Mouse (Mus musculus): Measurements from ENCODE around the gene Nedd8.

Nedd8 gene

GRCm38 (mm10) chr14:55671833-55672740 is at the start of gene Nedd8, which contains the start of gene Gmpr2:
Gene Nedd8, minus strand, starts transcription at chr14:55672124.
Gene Gmpr2, plus strand, starts transcription at chr14:55671941.
- peak; percentile 95 for DNase-seq (ENCODE audit: low spot score in 2 of 2)

- no peak for DNase-seq (ENCODE audit: low spot score in 2 of 2)
Observed at GRCm38 (mm10) chr14:55721076-55721475, 49.2 kb upstream of the Nedd8 start.

DNA sequence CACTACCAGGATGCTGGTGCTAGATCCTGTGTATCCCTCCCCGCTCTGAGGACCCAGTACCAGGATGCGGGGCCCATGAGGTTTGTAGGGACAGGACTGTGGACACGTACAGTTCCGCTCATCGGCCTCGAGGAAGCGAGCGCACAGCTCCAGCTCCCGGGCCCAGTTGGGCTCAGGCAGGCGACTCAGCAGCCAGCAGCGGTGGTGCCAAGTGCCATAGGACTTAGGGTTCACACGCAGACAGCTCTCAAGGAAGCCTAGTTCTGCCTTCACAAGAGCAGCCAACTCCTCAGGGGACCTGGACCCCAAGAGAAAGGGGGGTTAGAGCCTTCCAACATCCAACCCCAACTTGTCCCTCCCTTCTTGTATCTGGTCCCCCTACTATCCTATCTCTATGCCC is 48.7 kb upstream of the Nedd8 start:
- DNase-seq (ENCODE audit: low spot score in 2 of 2): no peak

DNA sequence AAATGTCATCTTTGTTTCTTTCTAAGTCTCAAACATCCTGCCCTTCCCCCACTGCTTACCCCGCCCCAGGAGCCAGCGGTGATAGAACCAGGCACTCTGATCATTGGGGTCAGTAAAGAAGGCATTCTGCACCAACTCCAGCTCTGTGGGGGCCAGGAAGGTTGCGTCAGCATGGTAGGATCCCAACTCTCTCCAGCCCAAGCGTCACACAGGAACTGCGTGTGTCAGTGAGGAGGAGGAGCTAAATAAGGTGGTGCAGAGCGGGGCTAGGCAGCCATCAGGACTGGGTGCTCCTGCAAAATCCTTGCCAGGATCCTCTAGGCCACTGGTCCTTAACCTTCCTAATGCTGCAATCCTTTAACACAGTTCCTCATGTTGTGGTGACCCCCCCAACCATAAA is 47.8 kb upstream of the Nedd8 start:
- no peak for DNase-seq (ENCODE audit: low spot score in 2 of 2)

- DNase-seq (ENCODE audit: low spot score in 2 of 2): no peak
Observed at GRCm38 (mm10) chr14:55716884-55717283, 45.0 kb upstream of the Nedd8 start.

GRCm38 (mm10) chr14:55716271-55716670 is 44.3 kb upstream of the Nedd8 start:
- DNase-seq (ENCODE audit: low spot score in 2 of 2): no peak

DNA sequence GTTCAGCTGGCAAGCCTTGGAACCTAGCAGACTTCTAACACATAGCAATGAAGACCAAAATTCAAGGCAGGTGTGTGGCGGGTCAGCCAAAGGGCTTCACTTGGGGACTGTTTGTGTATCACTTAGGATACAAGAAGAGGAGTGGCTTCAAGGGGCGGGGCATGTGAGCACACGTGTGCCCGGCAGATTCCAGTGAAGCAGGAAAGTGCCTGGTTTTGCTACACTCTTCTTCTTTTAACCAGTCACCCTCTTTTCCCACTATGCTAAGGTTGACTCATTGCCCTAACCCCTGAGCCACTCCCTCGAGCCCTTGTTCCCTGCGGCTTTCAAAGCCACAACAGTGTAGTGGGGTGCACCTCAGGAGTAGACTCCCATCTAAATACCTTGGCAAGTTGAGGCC is 43.0 kb upstream of the Nedd8 start:
- no peak for DNase-seq (ENCODE audit: low spot score in 2 of 2)

GRCm38 (mm10) chr14:55713729-55714122 is 41.8 kb upstream of the Nedd8 start, which contains the start of gene Tgm1:
Gene Tgm1, minus strand, starts transcription at chr14:55713926.
- no peak for DNase-seq (ENCODE audit: low spot score in 2 of 2)

- DNase-seq (ENCODE audit: low spot score in 2 of 2): peak; percentile 40 to 43
Observed at GRCm38 (mm10) chr14:55713007-55713728, 41.2 kb upstream of the Nedd8 start.

- DNase-seq (ENCODE audit: low spot score in 2 of 2): no peak
Observed at GRCm38 (mm10) chr14:55711786-55712185, 39.9 kb upstream of the Nedd8 start.

DNA sequence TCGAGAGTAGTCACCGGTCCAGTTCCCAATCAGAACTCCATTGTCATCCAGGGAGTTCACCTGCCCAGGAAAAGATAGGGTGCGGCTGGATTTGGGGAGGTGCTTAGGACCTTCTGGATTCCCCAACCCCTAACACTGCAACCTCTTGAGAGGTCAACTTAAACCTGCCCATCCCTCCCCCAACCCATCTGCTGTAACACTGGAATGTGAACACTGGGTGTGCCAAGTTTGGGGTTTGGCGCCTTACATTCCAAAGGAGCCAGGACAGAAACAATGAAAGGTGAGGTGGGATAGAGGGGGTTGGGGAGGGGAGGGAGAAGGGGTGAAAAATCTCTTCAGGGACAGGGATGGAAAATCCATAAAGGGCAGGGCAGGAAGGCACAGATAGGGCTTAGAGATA is 37.6 kb upstream of the Nedd8 start:
- DNase-seq (ENCODE audit: low spot score in 2 of 2): no peak

DNA sequence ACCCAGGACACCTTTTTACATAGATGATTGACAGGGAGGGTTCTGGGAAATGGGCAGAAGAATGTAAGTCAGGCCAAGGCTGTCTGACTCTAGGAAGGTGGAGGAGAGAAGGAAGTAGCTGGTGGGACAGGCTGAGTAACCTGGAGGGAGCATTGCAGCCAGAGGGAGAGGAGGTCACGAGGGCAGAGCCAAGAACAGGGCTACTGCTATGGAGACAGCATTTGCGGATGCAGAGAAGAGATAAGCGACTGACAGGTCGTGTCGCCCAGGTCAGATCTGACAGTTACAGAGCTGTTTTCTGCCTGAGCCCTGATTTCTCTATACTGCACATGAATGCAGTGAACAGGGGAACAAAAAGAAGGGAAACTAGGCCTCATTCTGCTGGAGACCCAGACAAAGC is 35.5 kb upstream of the Nedd8 start:
- no peak for DNase-seq (ENCODE audit: low spot score in 2 of 2)

GRCm38 (mm10) chr14:55706051-55706600 is 34.2 kb upstream of the Nedd8 start:
- DNase-seq (ENCODE audit: low spot score in 2 of 2): no peak

- no peak for DNase-seq (ENCODE audit: low spot score in 2 of 2)
Observed at GRCm38 (mm10) chr14:55702761-55703160, 30.8 kb upstream of the Nedd8 start.

- no peak for DNase-seq (ENCODE audit: low spot score in 2 of 2)
Observed at GRCm38 (mm10) chr14:55701131-55701530, 29.2 kb upstream of the Nedd8 start.

- DNase-seq (ENCODE audit: low spot score in 2 of 2): no peak
Observed at GRCm38 (mm10) chr14:55697226-55697625, 25.3 kb upstream of the Nedd8 start.

GRCm38 (mm10) chr14:55689433-55689832 is 17.5 kb upstream of the Nedd8 start:
- no peak for DNase-seq (ENCODE audit: low spot score in 2 of 2)

- DNase-seq (ENCODE audit: low spot score in 2 of 2): no peak
Observed at GRCm38 (mm10) chr14:55682118-55682493, 10.2 kb upstream of the Nedd8 start.

- peak; percentile 93 for DNase-seq (ENCODE audit: low spot score in 2 of 2)
Observed at GRCm38 (mm10) chr14:55681160-55682117, 9.5 kb upstream of the Nedd8 start, which contains the start of gene Tinf2. Gene Tinf2, minus strand, starts transcription at chr14:55681820.

DNA sequence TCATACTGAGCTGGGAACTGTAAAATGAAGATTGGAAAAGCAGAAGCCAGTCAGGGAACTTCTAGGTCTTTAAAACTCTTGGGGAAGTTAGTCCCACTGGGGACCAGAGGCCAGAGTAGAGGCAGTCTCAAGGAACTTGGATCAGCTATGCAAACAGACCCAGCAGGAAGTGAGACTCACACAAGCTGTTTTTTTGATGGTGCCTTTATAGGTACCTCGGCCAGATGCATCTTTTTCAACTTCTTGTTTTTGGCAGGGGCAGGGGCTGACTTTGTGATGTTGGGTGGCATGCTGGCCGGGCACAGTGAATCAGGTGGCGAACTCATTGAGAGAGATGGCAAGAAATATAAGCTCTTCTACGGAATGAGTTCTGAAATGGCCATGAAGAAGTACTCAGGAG is 5.7 kb upstream of the Nedd8 start:
- DNase-seq (ENCODE audit: low spot score in 2 of 2): no peak

DNA sequence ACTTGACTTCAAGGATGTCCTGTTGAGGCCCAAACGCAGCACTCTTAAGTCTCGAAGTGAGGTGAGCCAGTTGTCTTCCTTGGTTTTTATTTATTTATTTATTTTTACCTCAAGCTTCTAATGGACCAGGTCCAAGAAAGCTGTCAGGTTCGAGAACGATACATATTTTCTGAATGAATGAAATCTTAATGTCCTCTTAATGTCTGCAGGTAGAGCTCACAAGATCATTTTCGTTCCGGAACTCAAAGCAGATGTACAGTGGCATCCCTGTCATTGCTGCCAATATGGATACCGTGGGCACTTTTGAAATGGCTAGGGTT is 777 bp upstream of the Nedd8 start:
- no peak for DNase-seq (ENCODE audit: low spot score in 2 of 2)

DNA sequence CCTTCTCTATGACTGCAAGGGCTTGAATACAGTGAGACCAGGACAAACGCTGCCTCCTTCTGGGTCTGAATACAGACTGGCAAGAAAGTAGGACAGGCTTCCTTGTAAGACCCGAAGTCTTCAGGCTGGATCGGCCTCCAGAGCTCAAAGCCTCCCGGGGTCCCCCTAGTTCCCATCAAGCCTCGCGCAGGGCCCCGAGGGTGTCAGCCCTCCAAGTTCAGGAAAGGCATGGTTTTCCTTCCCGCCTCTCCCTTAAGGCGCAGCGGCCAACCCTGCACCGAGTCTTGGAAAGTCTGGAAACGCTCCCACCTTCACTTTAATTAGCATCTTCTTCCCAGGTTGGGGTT is 465 bp downstream of the Nedd8 start:
- no peak for DNase-seq (ENCODE audit: low spot score in 2 of 2)
